Mouse (Mus musculus): ENCODE data around the gene Gm21060. TPM values are rescaled to one million over a fixed set of nuclear protein-coding genes. Genes with fewer than 3 reads are reported as not detected.

Gene Gm21060
- polyA plus RNA-seq, 2 experiments: not detected

- Histone ChIP-seq H3K4me2 (ENCODE audit: low read depth) (no peak overlapping the region), H3K4me1 (replicated peaks; ENCODE audit: control insufficient read depth in 2 of 2, insufficient read depth in 2 of 2, low read length in 1 of 2) (no peaks in the 10 kb centered on the region; a peak in 1 of 4 replicates), H3K36me3 (replicated peaks; ENCODE audit: control insufficient read depth, insufficient read depth, low read depth) (no peaks in the 10 kb centered on the region), H3K9me3 (ENCODE audit: control insufficient read depth, low read length) (no peaks in the 10 kb centered on the region), H3K27me3 (ENCODE audit: control insufficient read depth, insufficient read depth, low read length) (no peaks in the 10 kb centered on the region), H3K4me3 (ENCODE audit: insufficient read depth in 1 of 2, low read depth in 2 of 2, low read length in 2 of 2) (no peak overlapping the region), H3K9ac (replicated peaks) (no peak overlapping the region), H3K27ac (no peak overlapping the region)
- ATAC-seq (ENCODE audit: insufficient read depth): no peak
- no peak for DNase-seq (ENCODE audit: low read depth in 3 of 3, low spot score in 3 of 3)
- WGBS (ENCODE audit: insufficient replicate concordance): 1% methylated on average over 12 of the region's 12 CpGs
- TF ChIP-seq EP300 (IDR thresholded peaks at IDR 0.05; ENCODE audit: low read depth): no peak
- TF ChIP-seq CTCF (IDR thresholded peaks at IDR 0.05; ENCODE audit: low read depth): no peak
These were observed 30.6 kb downstream of the Gm21060 start for GRCm38 (mm10) chr19:61266246-61266615.

- Histone ChIP-seq H3K4me3 (ENCODE audit: insufficient read depth in 1 of 2, low read depth in 2 of 2, low read length in 2 of 2) (no peak overlapping the region), H3K4me2 (ENCODE audit: low read depth) (no peak overlapping the region), H3K27me3 (ENCODE audit: control insufficient read depth, insufficient read depth, low read length) (no peaks in the 10 kb centered on the region), H3K9ac (replicated peaks) (no peak overlapping the region), H3K9me3 (ENCODE audit: control insufficient read depth, low read length) (no peaks in the 10 kb centered on the region), H3K27ac (no peak overlapping the region), H3K36me3 (replicated peaks; ENCODE audit: control insufficient read depth, insufficient read depth, low read depth) (no peaks in the 10 kb centered on the region), H3K4me1 (replicated peaks; ENCODE audit: control insufficient read depth in 2 of 2, insufficient read depth in 2 of 2, low read length in 1 of 2) (no peaks in the 10 kb centered on the region; a peak in 1 of 4 replicates)
- peak; percentile 74 to 85 (median 79) for DNase-seq (ENCODE audit: low read depth in 3 of 3, low spot score in 3 of 3)
- 4% methylated on average over 3 of the region's 3 CpGs for WGBS (ENCODE audit: insufficient replicate concordance)
- peak; percentile 68 for TF ChIP-seq CTCF (IDR thresholded peaks at IDR 0.05; ENCODE audit: low read depth)
- TF ChIP-seq EP300 (IDR thresholded peaks at IDR 0.05; ENCODE audit: low read depth): no peak
- ATAC-seq (ENCODE audit: insufficient read depth): peak; percentile 34
These were observed 31.3 kb downstream of the Gm21060 start for GRCm38 (mm10) chr19:61265349-61266245.

- Histone ChIP-seq H3K27ac (no peak overlapping the region), H3K9me3 (ENCODE audit: control insufficient read depth, low read length) (no peaks in the 10 kb centered on the region), H3K36me3 (replicated peaks; ENCODE audit: control insufficient read depth, insufficient read depth, low read depth) (no peaks in the 10 kb centered on the region), H3K9ac (replicated peaks) (no peak overlapping the region), H3K4me1 (replicated peaks; ENCODE audit: control insufficient read depth in 2 of 2, insufficient read depth in 2 of 2, low read length in 1 of 2) (no peaks in the 10 kb centered on the region; a peak in 1 of 4 replicates), H3K27me3 (ENCODE audit: control insufficient read depth, insufficient read depth, low read length) (no peaks in the 10 kb centered on the region), H3K4me2 (ENCODE audit: low read depth) (no peak overlapping the region), H3K4me3 (ENCODE audit: insufficient read depth in 1 of 2, low read depth in 2 of 2, low read length in 2 of 2) (no peak overlapping the region)
- no peak for ATAC-seq (ENCODE audit: insufficient read depth)
- no peak for TF ChIP-seq CTCF (IDR thresholded peaks at IDR 0.05; ENCODE audit: low read depth)
- no peak for TF ChIP-seq EP300 (IDR thresholded peaks at IDR 0.05; ENCODE audit: low read depth)
- no peak for DNase-seq (ENCODE audit: low read depth in 3 of 3, low spot score in 3 of 3)
These were observed 31.9 kb downstream of the Gm21060 start for GRCm38 (mm10) chr19:61264933-61265332.

GRCm38 (mm10) chr19:61264227-61264626 lies 32.6 kb downstream of the Gm21060 start:
- ATAC-seq (ENCODE audit: insufficient read depth) (no peak), DNase-seq (ENCODE audit: low read depth in 3 of 3, low spot score in 3 of 3) (peak; percentile 42 to 66 (median 52))
- no peak for TF ChIP-seq CTCF (IDR thresholded peaks at IDR 0.05; ENCODE audit: low read depth)
- no peak for TF ChIP-seq EP300 (IDR thresholded peaks at IDR 0.05; ENCODE audit: low read depth)
- no peak overlapping the region for H3K4me3 ChIP-seq (ENCODE audit: insufficient read depth in 1 of 2, low read depth in 2 of 2, low read length in 2 of 2)
- no peak overlapping the region for H3K27ac ChIP-seq
- H3K4me2 ChIP-seq (ENCODE audit: low read depth): no peak overlapping the region
- no peaks in the 10 kb centered on the region for H3K27me3 ChIP-seq (ENCODE audit: control insufficient read depth, insufficient read depth, low read length)
- H3K36me3 ChIP-seq (replicated peaks; ENCODE audit: control insufficient read depth, insufficient read depth, low read depth): no peaks in the 10 kb centered on the region
- no peaks in the 10 kb centered on the region; a peak in 1 of 4 replicates for H3K4me1 ChIP-seq (replicated peaks; ENCODE audit: control insufficient read depth in 2 of 2, insufficient read depth in 2 of 2, low read length in 1 of 2)
- 70% methylated on average over 1 of the region's 1 CpGs for WGBS (ENCODE audit: insufficient replicate concordance)
- H3K9ac ChIP-seq (replicated peaks): no peak overlapping the region
- H3K9me3 ChIP-seq (ENCODE audit: control insufficient read depth, low read length): no peaks in the 10 kb centered on the region

DNA sequence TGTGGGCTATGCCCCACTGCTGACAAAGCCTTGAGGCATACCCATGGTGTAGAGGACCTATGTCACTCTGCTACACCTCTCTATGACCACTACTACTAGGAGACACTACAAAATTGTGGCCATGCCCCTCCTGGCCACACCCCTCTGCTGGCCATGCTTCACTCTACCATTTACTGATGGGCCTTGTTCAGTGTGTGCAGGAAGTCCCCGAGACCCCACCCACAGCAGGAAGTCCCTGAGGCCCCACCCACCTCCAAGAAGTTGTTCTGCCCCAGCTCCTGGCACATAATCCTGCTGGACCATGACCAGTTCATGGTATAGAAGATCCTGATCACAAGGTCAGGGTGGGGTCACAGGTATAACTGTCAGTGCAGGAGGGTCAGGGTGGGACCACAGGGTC lies 35.6 kb downstream of the Gm21060 start:
- TF ChIP-seq EP300 (IDR thresholded peaks at IDR 0.05; ENCODE audit: low read depth) (no peak), CTCF (IDR thresholded peaks at IDR 0.05; ENCODE audit: low read depth) (no peak)
- no peak overlapping the region for H3K4me2 ChIP-seq (ENCODE audit: low read depth)
- WGBS (ENCODE audit: insufficient replicate concordance): 44% methylated on average over 1 of the region's 1 CpGs
- ATAC-seq (ENCODE audit: insufficient read depth): no peak
- H3K36me3 ChIP-seq (replicated peaks; ENCODE audit: control insufficient read depth, insufficient read depth, low read depth): no peaks in the 10 kb centered on the region
- no peaks in the 10 kb centered on the region for H3K27me3 ChIP-seq (ENCODE audit: control insufficient read depth, insufficient read depth, low read length)
- DNase-seq (ENCODE audit: low read depth in 3 of 3, low spot score in 3 of 3): no peak
- H3K9ac ChIP-seq (replicated peaks): no peak overlapping the region
- no peaks in the 10 kb centered on the region for H3K9me3 ChIP-seq (ENCODE audit: control insufficient read depth, low read length)
- no peaks in the 10 kb centered on the region; a peak in 1 of 4 replicates for H3K4me1 ChIP-seq (replicated peaks; ENCODE audit: control insufficient read depth in 2 of 2, insufficient read depth in 2 of 2, low read length in 1 of 2)
- H3K4me3 ChIP-seq (ENCODE audit: insufficient read depth in 1 of 2, low read depth in 2 of 2, low read length in 2 of 2): no peak overlapping the region
- H3K27ac ChIP-seq: no peak overlapping the region
